Comparison of ENCODE assay signal across 8 mouse cellular contexts in the genomic region with DNA sequence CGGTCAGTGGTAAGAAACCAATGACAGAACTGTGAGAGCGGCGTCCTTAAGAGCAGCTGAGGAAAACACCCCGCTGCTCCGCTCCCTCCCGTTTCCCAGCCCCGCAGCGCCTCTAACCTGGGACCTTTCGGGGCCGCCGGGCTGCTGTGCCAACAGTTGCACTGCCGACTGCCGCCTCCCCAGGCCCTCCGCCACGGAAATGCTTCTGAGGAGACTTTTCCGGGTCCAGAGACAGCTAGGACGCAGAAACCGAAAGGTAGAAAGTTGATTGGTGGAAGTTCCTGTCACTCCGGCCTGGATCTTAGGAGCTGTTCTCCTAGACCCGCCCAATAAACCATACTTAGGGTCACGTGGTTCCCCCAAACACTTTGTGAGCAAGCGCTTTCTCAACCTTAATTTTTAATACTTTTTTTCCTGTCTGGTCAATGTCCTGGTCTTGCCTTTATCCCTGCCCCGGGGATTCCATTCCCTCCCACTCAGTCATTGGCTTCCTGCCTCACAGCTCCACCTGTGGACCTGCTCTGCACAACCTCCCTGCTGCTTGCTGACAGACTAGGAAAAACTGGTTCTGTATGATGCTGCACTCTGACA. TPM values are rescaled to one million over a fixed set of nuclear protein-coding genes. Genes with fewer than 3 reads are reported as not detected.
A peak's percentile ranks its signal among the peaks of the same experiment; 100 is the strongest.
DNase-seq lines count a peak whose midpoint lies in the region; ATAC-seq lines count a peak whose summit lies in the region.
"Not testable (repeated sequence)": the region's sequence is repeated elsewhere in the genome, so short reads cannot be mapped to it uniquely, and the experiment has no call there.

A gene (minus strand): TSS at position 195 of the 591 bp plus-strand sequence.

- H3K9me3 ChIP-seq in hindbrain, embryonic 16.5 days (ENCODE audit: control insufficient read depth, low read length), result not testable (repeated sequence)

- not testable (repeated sequence) for H3K36me3 ChIP-seq in hindbrain, embryonic 16.5 days (ENCODE audit: control insufficient read depth, insufficient read depth, low read length)
- H3K36me3 ChIP-seq in macrophage (ENCODE audit: inconsistent target), result peaks cover 12% of the 10 kb centered on the region; the same call in 1 of the 2 replicates

- peak within 1 kb of the TSS; percentile 78 for H3K9ac ChIP-seq in hindbrain, embryonic 16.5 days (ENCODE audit: low read depth, low read length)

- H3K4me1 ChIP-seq in hindbrain, embryonic 16.5 days (ENCODE audit: control insufficient read depth, insufficient read depth, low read depth, low read length), result not testable (repeated sequence)

- under 1% methylated on average over 23 of the region's 23 CpGs for WGBS in hindbrain, embryonic 16.5 days
- 1% methylated on average over 21 of the region's 23 CpGs for WGBS in macrophage (ENCODE audit: missing documents)

- H3K27ac ChIP-seq in hindbrain, embryonic 16.5 days (ENCODE audit: low read depth, low read length), result peak within 1 kb of the TSS; percentile 77
- H3K27ac ChIP-seq in macrophage, result peak within 1 kb of the TSS; percentile 62

- peak within 1 kb of the TSS; percentile 64 for H3K4me2 ChIP-seq in hindbrain, embryonic 16.5 days (ENCODE audit: low read length)

- H3K4me3 ChIP-seq in hindbrain, embryonic 16.5 days (ENCODE audit: low read length), result peak within 1 kb of the TSS; percentile 63
- peak within 1 kb of the TSS; percentile 40 for H3K4me3 ChIP-seq in macrophage (ENCODE audit: inconsistent target)

- DNase-seq in WW6 (ENCODE audit: low read depth, low spot score), result peak; percentile 71
- peak; percentile 70 to 93 for DNase-seq in cerebellum, postnatal 4 days (ENCODE audit: low spot score in 2 of 2)
- peak; percentile 96 for DNase-seq in gastrocnemius, adult 18-20 months (ENCODE audit: low spot score)
- DNase-seq in left cerebral cortex, adult 18-20 months (ENCODE audit: low spot score in 2 of 2), result peak; percentile 95 to 97
- peak; percentile 97 for DNase-seq in right cerebral cortex, adult 18-20 months
- DNase-seq in urinary bladder, postnatal 10 days (ENCODE audit: low spot score), result peak; percentile 65

- H3K27me3 ChIP-seq in hindbrain, embryonic 16.5 days (replicated peaks; ENCODE audit: control insufficient read depth, insufficient read depth, low read length), result not testable (repeated sequence)

- peak; percentile 100 for ATAC-seq in hindbrain, embryonic 16.5 days

- H3K79me2 ChIP-seq in macrophage (ENCODE audit: inconsistent target), result peaks cover 33% of the 10 kb centered on the region

RNA-seq across cellular contexts. Expression of the gene that starts here (rescaled TPM):
- total RNA-seq in gastrocnemius, adult 18-20 months (2021), result 1 to 10 TPM; 2.6 to 2.9 TPM
- polyA plus RNA-seq in hindbrain, embryonic 16.5 days (2015; fragmentation: Nextera tagmentation; extraction: Ambion mirVana), result 3.6 and 4.2 TPM in 2 replicates
- total RNA-seq in left cerebral cortex, adult 18-20 months (2021), result 1 to 10 TPM; 4.9 to 5.0 TPM
- total RNA-seq in macrophage (2018; cell fraction: chromatin; rRNA removed), result 10 to 100 TPM in 15 of 26 experiments, 1 to 10 TPM in 11; 2.8 to 32.1 (median 11.2) TPM
- total RNA-seq in macrophage (2018; cell fraction: cytosol; rRNA removed), result 10 to 100 TPM in 2 of 26 experiments, 1 to 10 TPM in 24; 2.3 to 10.2 (median 7.9) TPM
- 10 to 100 TPM in 12 of 26 experiments, 1 to 10 TPM in 14; 3.7 to 29.8 (median 8.9) TPM for total RNA-seq in macrophage (2018; cell fraction: nucleus; rRNA removed)
- polyA plus RNA-seq in macrophage (2018), result 6.5 to 14.3 TPM (median 6.9 TPM) in 3 replicates

Comparison
In these comparisons a context has a peak if more than half of its experiments do, and no peak if none do; other contexts are left out.
1. Peak in every context shown above with its lines: DNase-seq, ATAC-seq, H3K4me3 ChIP-seq and H3K27ac ChIP-seq.